Mouse (Mus musculus) embryonic fibroblast, embryonic 13.5 days (primary cell): ENCODE results near the gene Fam135a. TPM values are rescaled to one million over a fixed set of nuclear protein-coding genes. Genes with fewer than 3 reads are reported as not detected.
A peak's percentile ranks its signal among the peaks of the same experiment; 100 is the strongest.

Experiments used
- H3K27ac ChIP-seq: 2 replicates; pipeline ENCODE4 v1.5.1; 2012; ENCODE audit warnings: low read length, control low read depth, inconsistent platforms; ENCODE audit not compliant: insufficient read depth
- H3K4me1 ChIP-seq: 2 replicates; pipeline ENCODE4 v1.6.1; 2011; ENCODE audit warnings: low read length; ENCODE audit not compliant: control insufficient read depth, insufficient read depth
- H3K4me3 ChIP-seq: 2 replicates; pipeline ENCODE4 v1.5.1; 2011; ENCODE audit warnings: mild to moderate bottlenecking, control low read depth, low read length; ENCODE audit not compliant: insufficient read depth
- CTCF ChIP-seq: IDR thresholded peaks from 2 replicates; pipeline ENCODE4 v1.5.1; 2011; ENCODE audit warnings: mild to moderate bottlenecking, control low read depth, low read length, moderate library complexity, borderline replicate concordance; ENCODE audit not compliant: insufficient read depth
- POLR2A ChIP-seq: IDR thresholded peaks from 2 replicates; pipeline ENCODE4 v1.6.1; 2011; ENCODE audit warnings: low read depth, mild to moderate bottlenecking, control low read depth, low read length, moderate library complexity
- polyA plus RNA-seq: library from polyadenylated mRNA; stranded (reverse); fragments of >200 nt; gene quantifications from 2 replicates; pipeline ENCODE4 v1.2.4, GENCODE M21; 2011; ENCODE audit warnings: low read depth; ENCODE audit not compliant: missing spikeins, insufficient read length

Gene Fam135a
- polyA plus RNA-seq, result 39.7 and 49.7 TPM in 2 replicates

GRCm38 (mm10) chr1:24099926-24100869 lies at the start of gene Fam135a:
Gene Fam135a (minus strand): TSS chr1:24100341.
- H3K4me1 ChIP-seq, result peaks cover 5% of the 10 kb centered on the region

GRCm38 (mm10) chr1:24143504-24143903 lies 43.4 kb upstream of the Fam135a start:
- TF ChIP-seq CTCF (no peak), POLR2A (no peak)
- Histone ChIP-seq H3K27ac (no peak overlapping the region), H3K4me3 (no peak overlapping the region), H3K4me1 (no peaks in the 10 kb centered on the region)

More at GRCm38 (mm10) chr1:24099926-24100869, at the start of gene Fam135a:
- Histone ChIP-seq H3K27ac (no peak within 1 kb of the TSS), H3K4me3 (peak within 1 kb of the TSS; percentile 89)
- TF ChIP-seq CTCF, result no peak
- peak; percentile 65 for TF ChIP-seq POLR2A

GRCm38 (mm10) chr1:24140555-24140954 lies 40.4 kb upstream of the Fam135a start:
- TF ChIP-seq POLR2A (no peak), CTCF (no peak)
- Histone ChIP-seq H3K4me3 (no peak overlapping the region), H3K27ac (no peak overlapping the region), H3K4me1 (no peaks in the 10 kb centered on the region)

- no peak overlapping the region for H3K27ac ChIP-seq
- no peaks in the 10 kb centered on the region for H3K4me1 ChIP-seq
- H3K4me3 ChIP-seq, result no peak overlapping the region
- no peak for TF ChIP-seq POLR2A
- peak; percentile 71; the same call in 1 of the 2 replicates for TF ChIP-seq CTCF
These were observed 37.0 kb upstream of the Fam135a start for GRCm38 (mm10) chr1:24137133-24137532.

GRCm38 (mm10) chr1:24134792-24135191 lies 34.7 kb upstream of the Fam135a start:
- H3K27ac ChIP-seq, result no peak overlapping the region
- no peak; the same call in 1 of the 2 replicates for TF ChIP-seq CTCF
- TF ChIP-seq POLR2A, result no peak
- peaks cover 3% of the 10 kb centered on the region; the same call in 1 of the 2 replicates for H3K4me1 ChIP-seq
- no peak overlapping the region for H3K4me3 ChIP-seq

GRCm38 (mm10) chr1:24133853-24134252 lies 33.7 kb upstream of the Fam135a start:
- Histone ChIP-seq H3K4me3 (no peak overlapping the region), H3K4me1 (peaks cover 3% of the 10 kb centered on the region; the same call in 1 of the 2 replicates), H3K27ac (no peak overlapping the region)
- TF ChIP-seq POLR2A, result no peak
- TF ChIP-seq CTCF, result no peak

- Histone ChIP-seq H3K4me3 (no peak overlapping the region), H3K4me1 (peaks cover 3% of the 10 kb centered on the region; the same call in 1 of the 2 replicates), H3K27ac (no peak overlapping the region)
- TF ChIP-seq POLR2A, result no peak
- no peak for TF ChIP-seq CTCF
These were observed 27.7 kb upstream of the Fam135a start for GRCm38 (mm10) chr1:24127866-24128265.

- Histone ChIP-seq H3K4me3 (no peak overlapping the region), H3K4me1 (no peaks in the 10 kb centered on the region), H3K27ac (no peak overlapping the region)
- TF ChIP-seq CTCF, result no peak
- no peak for TF ChIP-seq POLR2A
These were observed 24.5 kb upstream of the Fam135a start for GRCm38 (mm10) chr1:24124610-24125009.

- Histone ChIP-seq H3K4me1 (no peaks in the 10 kb centered on the region), H3K4me3 (no peak overlapping the region), H3K27ac (no peak overlapping the region)
- TF ChIP-seq POLR2A (no peak), CTCF (no peak)
These were observed 22.4 kb upstream of the Fam135a start for GRCm38 (mm10) chr1:24122582-24122981.
